Mouse (Mus musculus) neural tube, embryonic 12.5 days (tissue): ENCODE measurements around the gene Usp49. TPM values are rescaled to one million over a fixed set of nuclear protein-coding genes. Genes with fewer than 3 reads are reported as not detected.
A peak's percentile ranks its signal among the peaks of the same experiment; 100 is the strongest.

Source experiments
- ATAC-seq: fragments of 200-750 bp; cut with Nextera tagmentation; 2 replicates; pipeline ENCODE4 v1.8.0; 2017; ENCODE audit warnings: low read depth, mild to moderate bottlenecking, moderate TSS enrichment, moderate library complexity; ENCODE audit not compliant: low FRiP score
- H3K27ac ChIP-seq: fragments of 300-500 bp; sonication (generic); 2 replicates; pipeline ENCODE4 v1.5.1; 2016
- H3K27me3 ChIP-seq: fragments of 300-500 bp; sonication (generic); replicated peaks from 2 replicates; pipeline ENCODE4 v1.6.1; 2016; ENCODE audit warnings: mild to moderate bottlenecking
- H3K36me3 ChIP-seq: fragments of 300-500 bp; sonication (generic); 2 replicates; pipeline ENCODE4 v1.6.1; 2016; ENCODE audit warnings: mild to moderate bottlenecking
- H3K4me1 ChIP-seq: fragments of 300-500 bp; sonication (generic); 2 replicates; pipeline ENCODE4 v1.6.1; 2016
- H3K4me2 ChIP-seq: fragments of 300-500 bp; sonication (generic); replicated peaks from 2 replicates; pipeline ENCODE4 v1.6.1; 2016; ENCODE audit warnings: mild to moderate bottlenecking
- H3K4me3 ChIP-seq: fragments of 300-500 bp; sonication (generic); 2 replicates; pipeline ENCODE4 v1.5.1; 2016
- H3K9ac ChIP-seq: fragments of 300-500 bp; sonication (generic); 2 replicates; pipeline ENCODE4 v1.6.1; 2016; ENCODE audit warnings: mild to moderate bottlenecking
- H3K9me3 ChIP-seq: fragments of 300-500 bp; sonication (generic); 2 replicates; pipeline ENCODE4 v1.6.1; 2016; ENCODE audit warnings: mild to moderate bottlenecking
- WGBS: fragments of 180-500 bp; shearing (Covaris S2); methylation state at CpG from one replicate; pipeline ENCODE4 v1.1.7; 2016; 5-methylcytosine and 5-hydroxymethylcytosine counted together
- polyA plus RNA-seq: library from polyadenylated mRNA; unstranded; fragments of >200 nt; fragmentation: Nextera tagmentation; extraction: Ambion mirVana; gene quantifications from 2 replicates; pipeline ENCODE4 v1.2.1, GENCODE M21; 2016

Gene Usp49
- 10.4 and 12.5 TPM in 2 replicates for polyA plus RNA-seq

DNA sequence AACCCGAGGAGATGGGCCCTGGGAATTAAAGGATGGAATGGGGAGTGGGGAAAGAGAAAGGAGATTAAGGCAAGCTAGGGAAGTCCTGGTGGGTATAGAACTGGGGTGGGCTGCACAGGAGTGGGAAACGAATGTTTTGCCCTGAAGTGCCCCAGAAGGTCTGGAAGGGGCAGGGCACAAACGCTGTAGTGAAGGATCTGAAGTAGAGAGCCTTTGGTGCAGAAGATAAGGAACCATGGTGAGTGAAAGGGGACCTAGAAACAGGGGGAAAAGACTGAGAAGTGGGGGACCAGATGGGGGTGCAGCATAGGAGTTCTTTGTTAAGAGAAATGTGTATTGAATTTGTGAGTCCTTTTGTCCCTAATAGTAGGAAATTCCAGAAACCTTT lies at the start of gene Usp49:
TSS of gene Usp49 (plus strand) at position 13 of the 388 bp plus-strand sequence.
- Histone ChIP-seq H3K27ac (peak within 1 kb of the TSS; percentile 69), H3K27me3 (no peaks in the 10 kb centered on the region), H3K4me1 (peaks cover 32% of the 10 kb centered on the region), H3K9ac (peak within 1 kb of the TSS; percentile 78), H3K36me3 (peaks cover 11% of the 10 kb centered on the region), H3K9me3 (no peaks in the 10 kb centered on the region), H3K4me3 (peak within 1 kb of the TSS; percentile 58), H3K4me2 (peak within 1 kb of the TSS; percentile 88)
- ATAC-seq = no peak
- WGBS = 2% methylated on average over 3 of the region's 3 CpGs

DNA sequence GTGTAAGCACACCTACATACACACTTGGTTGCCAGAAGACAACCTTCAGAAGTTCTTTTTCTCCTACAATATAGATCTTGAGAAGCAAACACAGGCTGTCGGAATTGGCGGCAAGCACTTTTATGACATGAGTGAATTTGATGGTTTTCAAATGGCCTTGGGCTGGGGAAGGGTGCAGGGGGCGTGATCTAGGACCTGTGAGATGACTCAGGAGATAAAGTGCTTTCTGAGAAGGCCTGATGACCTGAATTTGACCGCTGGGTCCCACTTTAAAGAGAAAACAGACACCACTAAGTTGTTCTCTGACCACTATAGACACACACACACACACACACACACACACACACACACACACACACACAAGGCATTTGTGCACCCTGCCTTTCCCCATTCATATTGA lies 49.5 kb upstream of the Usp49 start:
- H3K36me3 ChIP-seq = no peaks in the 10 kb centered on the region
- no peak for ATAC-seq
- H3K27me3 ChIP-seq = no peaks in the 10 kb centered on the region
- WGBS = 86% methylated on average over 4 of the region's 4 CpGs
- H3K4me2 ChIP-seq = no peak overlapping the region
- H3K4me1 ChIP-seq = no peaks in the 10 kb centered on the region
- no peak overlapping the region for H3K4me3 ChIP-seq
- H3K9me3 ChIP-seq = no peaks in the 10 kb centered on the region
- H3K27ac ChIP-seq = no peak overlapping the region
- H3K9ac ChIP-seq = no peak overlapping the region

DNA sequence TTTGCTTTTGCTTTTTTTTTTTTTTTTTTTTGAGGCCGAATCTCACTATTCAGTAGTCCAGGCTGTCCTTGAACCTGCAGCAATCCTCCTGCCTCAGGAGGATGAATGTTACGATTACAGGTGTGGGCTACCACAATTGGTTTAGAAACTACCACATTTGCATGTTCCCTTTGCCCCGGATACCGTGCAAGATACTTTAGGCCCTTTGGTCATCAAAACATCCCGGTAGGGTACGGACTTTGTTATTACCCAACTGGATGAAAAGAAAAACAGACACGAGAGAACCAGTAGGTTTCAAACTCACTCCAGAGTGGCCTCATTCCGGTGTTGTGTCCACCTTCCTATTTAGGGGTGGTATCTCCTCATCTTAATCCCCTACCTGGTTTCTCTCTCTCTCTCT lies 42.0 kb upstream of the Usp49 start:
- no peak for ATAC-seq
- 87% methylated on average over 8 of the region's 8 CpGs for WGBS
- H3K4me1 ChIP-seq = no peaks in the 10 kb centered on the region
- H3K27ac ChIP-seq = no peak overlapping the region
- no peaks in the 10 kb centered on the region for H3K27me3 ChIP-seq
- H3K36me3 ChIP-seq = no peaks in the 10 kb centered on the region
- no peak overlapping the region for H3K4me3 ChIP-seq
- H3K9ac ChIP-seq = no peak overlapping the region
- no peaks in the 10 kb centered on the region for H3K9me3 ChIP-seq
- H3K4me2 ChIP-seq = no peak overlapping the region

DNA sequence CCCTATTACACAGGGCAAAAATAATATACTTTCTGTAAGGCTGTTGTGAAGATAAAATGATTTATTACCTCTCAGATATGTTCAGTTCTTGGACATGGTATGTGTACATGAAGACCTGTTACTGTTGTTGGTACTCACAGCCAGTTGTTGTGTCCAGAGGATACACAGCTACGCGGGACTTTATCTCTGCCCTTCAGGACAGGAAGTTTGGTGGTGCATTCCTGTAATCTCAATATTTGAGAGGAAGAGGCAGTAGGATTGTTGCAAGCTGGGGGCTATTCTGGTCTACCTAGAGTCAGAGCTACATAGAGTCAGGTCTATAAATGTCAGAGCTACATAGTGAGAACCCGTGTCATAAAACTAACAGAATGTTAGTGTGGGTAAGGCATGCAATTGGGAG lies 39.4 kb upstream of the Usp49 start:
- H3K4me2 ChIP-seq = no peak overlapping the region
- no peaks in the 10 kb centered on the region for H3K36me3 ChIP-seq
- H3K27ac ChIP-seq = no peak overlapping the region
- 90% methylated on average over 3 of the region's 3 CpGs for WGBS
- peaks cover 22% of the 10 kb centered on the region for H3K4me1 ChIP-seq
- H3K9me3 ChIP-seq = no peaks in the 10 kb centered on the region
- no peak for ATAC-seq
- H3K4me3 ChIP-seq = no peak overlapping the region
- H3K9ac ChIP-seq = no peak overlapping the region
- no peaks in the 10 kb centered on the region for H3K27me3 ChIP-seq

DNA sequence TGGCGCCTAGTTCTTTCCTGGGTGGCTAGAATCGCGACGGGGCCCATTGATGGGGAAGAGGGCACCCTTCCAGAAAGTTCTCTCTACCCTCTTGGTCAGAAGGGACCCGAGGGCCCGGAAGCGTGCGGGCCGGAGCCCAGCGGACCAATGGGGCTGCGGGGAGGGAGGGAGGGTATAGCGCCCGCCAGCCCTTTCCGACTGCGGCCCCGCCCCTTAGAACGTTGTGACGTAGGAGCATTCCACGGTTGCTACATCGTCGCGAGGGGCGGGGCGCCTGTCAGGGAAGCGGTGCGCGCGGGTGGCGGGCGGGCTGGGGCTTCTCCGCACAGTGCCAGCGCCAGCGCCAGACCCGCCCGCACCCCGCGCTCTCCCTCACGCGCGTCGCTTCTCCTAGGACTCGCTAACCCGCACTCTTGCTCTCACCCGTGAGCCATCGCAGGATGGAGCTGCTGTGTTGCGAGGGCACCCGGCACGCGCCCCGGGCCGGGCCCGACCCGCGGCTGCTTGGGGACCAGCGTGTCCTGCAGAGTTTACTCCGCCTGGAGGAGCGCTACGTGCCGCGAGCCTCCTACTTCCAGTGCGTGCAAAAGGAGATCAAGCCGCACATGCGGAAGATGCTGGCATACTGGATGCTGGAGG lies 37.2 kb upstream of the Usp49 start:
- Histone ChIP-seq H3K9ac (peak overlapping the region; percentile 75), H3K36me3 (peaks cover 2% of the 10 kb centered on the region), H3K4me1 (peaks cover 38% of the 10 kb centered on the region), H3K27me3 (no peaks in the 10 kb centered on the region), H3K4me3 (peak overlapping the region; percentile 72), H3K27ac (peak overlapping the region; percentile 26; the same call in 1 of the 2 replicates), H3K4me2 (peak overlapping the region; percentile 91), H3K9me3 (no peaks in the 10 kb centered on the region)
- ATAC-seq = peak; percentile 83
- WGBS = under 1% methylated on average over 63 of the region's 63 CpGs

DNA sequence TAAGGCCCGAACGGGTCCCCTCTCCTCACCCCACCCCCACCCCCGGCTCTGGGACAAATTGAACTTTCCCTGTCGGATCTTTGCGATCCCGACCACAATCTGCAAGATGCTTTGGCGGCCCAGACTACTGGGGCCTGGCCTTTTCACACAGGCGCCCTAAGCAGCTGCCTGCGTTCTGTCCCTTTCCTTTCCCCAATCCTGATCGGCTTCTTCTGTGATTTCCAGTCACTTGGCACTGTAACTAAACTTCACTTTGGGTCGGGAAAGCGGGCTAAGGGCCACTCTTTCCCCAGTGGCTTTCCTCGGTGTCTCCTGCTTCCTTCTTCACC lies 36.7 kb upstream of the Usp49 start:
- Histone ChIP-seq H3K27me3 (no peaks in the 10 kb centered on the region), H3K4me2 (peak overlapping the region; percentile 91), H3K36me3 (peaks cover 7% of the 10 kb centered on the region), H3K9ac (peak overlapping the region; percentile 75), H3K27ac (peak overlapping the region; percentile 26; the same call in 1 of the 2 replicates), H3K4me3 (peak overlapping the region; percentile 72), H3K9me3 (no peaks in the 10 kb centered on the region), H3K4me1 (peaks cover 38% of the 10 kb centered on the region)
- under 1% methylated on average over 13 of the region's 13 CpGs for WGBS
- no peak; the same call in 1 of the 2 replicates for ATAC-seq

DNA sequence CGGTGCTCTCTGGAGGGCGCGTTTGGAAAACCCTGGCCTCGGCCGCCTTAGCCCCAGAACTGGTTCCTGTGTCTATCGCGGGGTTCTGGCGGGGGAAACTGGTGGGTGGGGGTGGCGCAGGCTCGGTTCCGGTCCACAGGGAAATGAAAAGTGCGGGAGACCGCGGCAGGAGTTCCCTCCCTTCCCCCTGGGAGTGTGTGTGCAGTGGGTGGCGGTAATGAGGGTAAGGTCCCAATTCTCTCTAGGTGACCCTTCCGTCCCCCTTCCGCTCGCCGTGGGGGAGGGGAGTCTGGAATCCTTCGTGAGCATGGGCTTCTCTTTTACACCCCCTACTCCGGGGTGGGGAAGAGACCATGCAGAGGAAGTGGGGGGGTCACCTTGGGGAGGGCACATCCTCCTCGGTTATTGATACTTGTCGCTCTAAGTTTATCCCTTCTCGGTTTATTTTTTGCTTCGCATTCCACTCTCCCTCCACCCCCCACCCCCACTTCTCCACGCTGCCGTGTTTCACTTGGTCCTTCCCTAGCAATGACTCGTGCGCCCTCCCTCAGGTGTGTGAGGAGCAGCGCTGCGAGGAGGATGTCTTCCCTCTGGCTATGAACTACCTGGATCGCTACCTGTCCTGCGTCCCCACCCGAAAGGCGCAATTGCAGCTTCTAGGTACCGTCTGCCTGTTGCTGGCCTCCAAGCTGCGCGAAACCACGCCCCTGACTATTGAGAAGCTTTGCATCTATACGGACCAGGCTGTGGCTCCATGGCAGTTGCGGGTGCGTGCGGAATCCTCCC lies 36.1 kb upstream of the Usp49 start:
- H3K36me3 ChIP-seq = peaks cover 13% of the 10 kb centered on the region
- no peak for ATAC-seq
- no peaks in the 10 kb centered on the region for H3K27me3 ChIP-seq
- peak overlapping the region; percentile 72 for H3K4me3 ChIP-seq
- no peaks in the 10 kb centered on the region for H3K9me3 ChIP-seq
- peaks cover 38% of the 10 kb centered on the region for H3K4me1 ChIP-seq
- H3K4me2 ChIP-seq = peak overlapping the region; percentile 91
- under 1% methylated on average over 43 of the region's 43 CpGs for WGBS
- peak overlapping the region; percentile 21; the same call in 1 of the 2 replicates for H3K27ac ChIP-seq
- H3K9ac ChIP-seq = peak overlapping the region; percentile 75

DNA sequence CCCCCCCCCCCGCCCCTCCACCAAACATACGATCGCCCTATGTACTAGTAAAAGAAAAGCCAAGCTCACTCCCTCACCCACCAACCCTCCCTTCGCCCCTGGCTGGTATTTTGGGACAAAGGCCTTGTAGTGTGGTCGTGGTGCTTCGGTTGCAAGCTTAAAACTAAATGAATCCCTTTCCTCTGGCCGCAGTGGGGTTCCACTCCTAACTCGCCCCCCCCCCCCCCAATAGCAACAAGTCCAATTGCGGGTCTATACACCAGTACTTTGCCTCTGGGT lies 35.6 kb upstream of the Usp49 start:
- WGBS = 0% methylated on average over 7 of the region's 9 CpGs
- peak overlapping the region; percentile 75 for H3K9ac ChIP-seq
- ATAC-seq = no peak
- H3K36me3 ChIP-seq = peaks cover 18% of the 10 kb centered on the region
- peaks cover 38% of the 10 kb centered on the region for H3K4me1 ChIP-seq
- H3K27ac ChIP-seq = peak overlapping the region; percentile 72
- peak overlapping the region; percentile 72 for H3K4me3 ChIP-seq
- peak overlapping the region; percentile 91 for H3K4me2 ChIP-seq
- H3K27me3 ChIP-seq = no peaks in the 10 kb centered on the region
- no peaks in the 10 kb centered on the region for H3K9me3 ChIP-seq

DNA sequence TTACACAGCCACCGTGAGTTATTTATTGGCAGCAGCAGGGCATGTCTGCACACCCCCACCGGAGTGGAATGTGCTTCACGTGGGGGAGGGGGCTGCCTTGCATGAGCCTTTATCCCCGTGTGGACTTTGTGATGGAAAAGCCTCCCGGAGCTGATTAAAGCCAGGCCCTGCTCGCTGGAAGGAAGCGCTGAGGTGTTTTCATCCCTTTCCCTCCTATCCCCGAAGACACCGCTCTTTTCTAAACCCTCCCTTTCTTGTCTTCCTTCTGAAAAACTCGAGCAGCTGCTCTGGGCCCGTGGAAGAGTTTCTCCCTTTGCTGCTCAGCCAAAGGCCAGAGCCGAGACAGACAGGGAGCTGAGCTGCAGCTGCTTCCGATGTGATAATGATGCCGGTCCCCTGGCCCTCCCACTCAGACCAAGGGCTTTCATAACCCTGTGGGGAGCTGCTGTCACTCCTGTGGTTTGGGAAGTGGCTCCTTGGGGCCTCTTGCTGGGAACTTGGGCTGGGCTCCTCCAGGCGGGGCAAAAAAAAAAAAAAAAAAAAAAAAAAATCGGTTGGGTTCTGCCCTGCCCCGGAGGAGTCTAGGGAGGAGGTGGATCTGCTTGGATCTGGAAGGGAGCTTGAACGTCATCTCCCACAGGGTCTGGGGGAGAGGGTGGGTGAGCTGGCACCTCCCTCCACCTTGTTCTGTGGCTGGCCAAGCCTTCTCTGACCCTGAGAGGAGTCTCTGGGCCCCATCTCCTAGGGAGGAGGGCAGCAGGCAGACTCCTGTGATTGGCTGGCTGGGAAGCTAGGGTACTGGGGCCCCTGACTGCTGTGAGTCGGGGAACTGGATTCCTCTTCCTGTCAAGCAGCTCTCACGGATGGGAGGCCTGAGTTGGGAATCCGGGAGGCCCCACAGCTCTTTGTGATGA lies 35.0 kb upstream of the Usp49 start:
- Histone ChIP-seq H3K4me2 (peak overlapping the region; percentile 91), H3K9ac (peak overlapping the region; percentile 75), H3K27ac (peak overlapping the region; percentile 72), H3K4me3 (peak overlapping the region; percentile 72), H3K27me3 (no peaks in the 10 kb centered on the region), H3K9me3 (no peaks in the 10 kb centered on the region), H3K4me1 (peaks cover 38% of the 10 kb centered on the region), H3K36me3 (peaks cover 23% of the 10 kb centered on the region)
- WGBS = 1% methylated on average over 21 of the region's 21 CpGs
- ATAC-seq = peak; percentile 30

DNA sequence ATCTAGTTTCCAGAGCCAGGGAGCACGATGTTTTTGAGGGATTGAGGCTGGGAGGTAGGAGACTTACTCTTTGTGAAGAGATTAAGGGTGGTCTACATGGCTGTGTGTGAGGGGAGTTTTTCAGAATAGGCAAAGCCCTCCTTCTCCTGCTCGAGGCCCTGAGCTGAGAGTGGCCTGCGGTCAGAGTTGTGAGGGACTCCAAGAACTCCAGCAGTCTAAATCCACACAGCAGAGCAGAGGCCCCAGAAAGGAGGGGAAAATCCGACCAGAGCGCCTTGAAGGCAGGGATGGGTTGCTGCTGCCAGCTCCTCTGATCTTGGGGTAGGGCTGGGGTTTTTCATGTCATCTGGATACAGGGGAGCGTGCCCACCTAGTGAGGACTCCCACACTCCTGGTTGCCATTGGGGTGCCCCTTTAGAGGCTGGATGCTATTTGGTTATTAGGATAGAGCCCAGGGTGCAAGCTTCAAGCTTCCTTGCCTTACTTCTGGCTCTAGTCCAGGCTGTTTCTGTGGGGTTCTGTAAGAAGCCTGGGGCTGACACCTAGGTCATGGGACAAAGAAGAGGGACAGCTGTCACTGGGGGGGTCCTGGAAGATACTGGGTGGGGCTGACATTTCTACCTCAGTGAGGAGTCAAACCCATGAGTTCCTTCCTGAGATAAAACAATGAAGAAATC lies 34.2 kb upstream of the Usp49 start:
- Histone ChIP-seq H3K9me3 (no peaks in the 10 kb centered on the region), H3K36me3 (peaks cover 31% of the 10 kb centered on the region), H3K9ac (peak overlapping the region; percentile 75), H3K4me2 (peak overlapping the region; percentile 91), H3K4me3 (peak overlapping the region; percentile 72), H3K4me1 (peaks cover 38% of the 10 kb centered on the region), H3K27me3 (no peaks in the 10 kb centered on the region), H3K27ac (peak overlapping the region; percentile 72; the same call in 1 of the 2 replicates)
- ATAC-seq = no peak
- WGBS = 27% methylated on average over 6 of the region's 6 CpGs

DNA sequence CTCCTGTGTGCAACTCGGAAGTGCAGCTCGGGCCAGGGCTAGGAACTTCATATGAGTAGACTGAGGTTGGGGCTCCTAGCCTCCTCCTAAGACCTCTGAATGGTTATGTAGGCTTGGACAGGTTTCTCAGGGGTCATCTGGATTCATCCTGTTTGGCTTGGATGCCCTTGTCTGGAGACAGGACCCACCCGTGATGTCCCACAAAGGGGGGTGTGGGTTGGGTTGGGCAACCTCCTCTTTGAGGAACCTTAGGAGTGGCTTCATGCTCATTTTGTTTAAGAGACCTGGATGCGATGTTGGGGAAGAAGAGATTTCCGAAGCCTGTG lies 33.7 kb upstream of the Usp49 start:
- Histone ChIP-seq H3K27ac (no peak overlapping the region), H3K27me3 (no peaks in the 10 kb centered on the region), H3K4me3 (no peak overlapping the region), H3K36me3 (peaks cover 36% of the 10 kb centered on the region), H3K9ac (peak overlapping the region; percentile 75; the same call in 1 of the 2 replicates), H3K4me2 (peak overlapping the region; percentile 91), H3K9me3 (no peaks in the 10 kb centered on the region), H3K4me1 (peaks cover 38% of the 10 kb centered on the region)
- no peak for ATAC-seq
- WGBS = 81% methylated on average over 5 of the region's 5 CpGs
